Mouse (Mus musculus): ENCODE results near the gene Car9. TPM values are rescaled to one million over a fixed set of nuclear protein-coding genes. Genes with fewer than 3 reads are reported as not detected.

The Car9 gene
- total RNA-seq, 2 experiments from 2014 or later, result 0.17 to 0.35 TPM

DNA sequence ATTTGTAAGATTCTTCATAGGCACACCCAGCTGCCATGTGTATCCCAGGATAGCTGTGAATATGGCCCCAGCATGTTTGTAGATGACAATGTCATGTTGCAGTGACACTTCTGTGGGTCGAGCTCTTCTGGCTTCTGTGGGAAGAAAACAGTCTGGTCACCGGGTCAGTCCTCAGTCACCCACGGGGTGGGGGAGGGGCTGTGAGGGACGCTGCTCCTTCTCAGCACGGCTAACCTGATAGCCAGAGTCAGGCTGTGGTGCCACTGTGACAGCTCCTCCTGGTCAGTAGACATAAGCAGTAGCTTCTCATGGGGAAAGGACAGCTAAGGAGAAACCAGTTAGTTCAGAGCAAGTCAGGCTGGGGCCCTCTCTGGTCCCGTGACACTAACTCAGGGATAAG, 10.2 kb upstream of the Car9 start:
- no peak for DNase-seq

DNA sequence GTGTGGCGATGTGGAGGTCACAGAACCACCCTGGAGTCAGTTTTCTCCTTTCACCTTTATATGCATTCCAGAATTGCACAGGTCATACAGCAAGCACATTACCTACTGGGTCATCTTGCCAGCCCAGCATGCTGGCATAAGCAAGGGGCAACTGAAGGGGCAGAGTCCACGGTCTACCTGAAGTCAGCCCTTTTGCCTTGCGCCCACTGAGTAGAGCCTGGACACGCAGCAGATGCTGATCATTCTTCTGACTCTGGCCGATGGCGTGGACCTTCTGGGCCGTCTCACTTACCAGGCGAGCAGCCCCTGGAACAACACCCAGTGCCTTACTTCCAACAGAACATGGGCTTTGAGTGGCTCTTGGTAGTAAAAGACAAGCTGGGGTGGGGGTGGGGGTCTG, 9.4 kb upstream of the Car9 start:
- DNase-seq, result no peak

GRCm38 (mm10) chr4:43497946-43498345, 8.8 kb upstream of the Car9 start:
- DNase-seq, result no peak

GRCm38 (mm10) chr4:43498983-43499382, 7.8 kb upstream of the Car9 start:
- DNase-seq, result no peak

DNA sequence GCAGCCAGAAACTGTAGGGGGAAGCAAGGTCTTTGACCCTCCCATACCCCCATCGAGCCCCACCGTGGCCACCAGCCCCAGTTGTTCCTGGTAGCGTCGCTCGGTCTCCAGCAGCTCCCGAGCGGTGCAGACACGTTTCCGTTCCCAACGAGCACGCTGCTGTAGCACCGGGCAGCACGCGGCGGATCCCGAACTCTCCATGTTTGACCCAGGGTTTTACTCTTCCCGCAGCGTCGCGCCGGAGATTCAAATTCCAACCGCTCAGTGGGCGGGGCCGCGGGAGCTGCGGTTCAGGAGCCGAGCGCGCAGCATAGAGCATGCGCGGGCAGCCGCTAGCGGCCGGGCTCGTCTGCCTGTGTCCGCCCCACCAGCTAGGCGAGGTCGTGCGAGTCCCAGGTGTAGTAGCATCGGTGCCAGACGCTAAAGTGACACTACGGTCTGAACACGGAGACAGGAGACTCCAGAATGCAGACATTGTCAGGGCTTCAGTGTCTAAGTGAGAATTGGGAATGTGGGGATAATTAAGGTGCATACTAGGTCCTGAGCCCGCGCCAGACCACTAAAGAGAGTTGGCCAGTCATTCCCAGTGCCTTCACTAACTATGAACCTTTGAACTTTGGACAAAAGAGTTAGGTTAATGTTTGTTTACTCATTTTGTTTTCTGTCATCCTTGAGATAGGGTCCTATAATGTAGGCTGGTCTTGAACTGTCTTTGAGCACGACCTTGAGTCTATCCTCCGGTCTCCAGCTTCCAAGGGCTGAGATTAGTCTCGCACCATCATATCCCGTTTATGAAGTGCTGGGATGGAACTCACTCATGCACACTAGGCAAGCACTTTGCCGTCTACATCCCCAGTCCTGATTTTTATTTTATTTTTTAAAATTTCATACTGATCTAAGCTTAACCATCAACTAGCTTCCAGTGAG, 7.1 kb upstream of the Car9 start, which contains the start of gene Arhgef39:
Arhgef39 (minus strand) TSS at position 289 of the 927 bp plus-strand sequence.
- DNase-seq, result peak; percentile 66 to 68

GRCm38 (mm10) chr4:43503041-43503440, 3.7 kb upstream of the Car9 start:
- DNase-seq, result no peak

GRCm38 (mm10) chr4:43503506-43503905, 3.3 kb upstream of the Car9 start:
- DNase-seq, result no peak

DNA sequence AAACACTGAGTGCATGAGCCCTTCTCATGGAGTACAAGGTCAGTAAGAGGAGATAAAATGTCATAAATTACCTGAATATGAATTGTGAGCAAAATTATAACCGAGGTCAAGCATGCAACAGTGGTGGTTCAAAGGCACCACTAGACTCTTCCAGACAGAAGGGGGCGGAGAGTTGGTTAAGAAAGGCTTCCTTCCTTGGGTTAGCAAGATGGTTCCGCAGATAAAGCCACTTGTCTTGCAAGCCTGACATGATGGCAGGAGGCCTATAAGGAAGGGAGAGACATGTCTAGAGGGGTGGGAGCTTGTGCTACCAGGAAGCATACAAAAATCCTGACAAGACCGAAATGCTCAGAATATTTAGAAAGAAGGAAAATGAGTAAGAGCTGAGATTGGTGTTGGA, 2.5 kb upstream of the Car9 start:
- DNase-seq, result no peak

- no peak for DNase-seq
Measured at GRCm38 (mm10) chr4:43506074-43506473, 692 bp upstream of the Car9 start.

- no peak for DNase-seq
Measured at GRCm38 (mm10) chr4:43507938-43508665, 1.3 kb downstream of the Car9 start.

DNA sequence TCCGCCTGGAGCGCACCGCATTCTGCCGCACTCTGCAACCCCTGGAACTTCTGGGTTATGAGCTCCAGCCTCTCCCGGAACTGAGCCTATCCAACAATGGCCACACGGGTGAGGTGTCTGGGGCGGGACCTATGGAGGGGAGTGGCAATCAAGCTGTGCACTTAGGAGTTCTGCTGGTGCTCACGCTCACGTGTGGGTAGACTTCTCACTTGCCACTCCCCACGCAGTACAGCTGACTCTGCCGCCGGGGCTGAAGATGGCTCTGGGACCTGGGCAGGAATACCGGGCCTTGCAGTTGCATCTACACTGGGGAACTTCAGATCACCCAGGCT, 1.9 kb downstream of the Car9 start:
- DNase-seq, result no peak

DNA sequence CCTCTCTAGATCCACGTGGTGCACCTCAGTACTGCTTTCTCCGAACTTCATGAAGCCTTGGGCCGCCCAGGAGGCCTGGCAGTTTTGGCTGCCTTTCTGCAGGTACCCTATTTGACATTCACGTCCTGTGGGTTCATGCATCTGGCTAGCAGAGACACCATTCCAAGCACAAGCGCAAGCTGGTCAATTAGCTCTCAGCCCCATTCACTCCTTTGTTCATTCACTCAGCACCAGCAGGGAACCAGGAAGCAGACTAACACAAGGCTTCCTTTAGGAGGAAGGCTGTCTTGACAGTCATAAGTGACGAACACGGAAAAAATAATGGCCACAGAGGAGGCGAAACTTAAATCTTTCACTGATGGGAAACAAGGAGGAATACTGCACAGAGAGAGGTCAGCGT, 2.3 kb downstream of the Car9 start:
- DNase-seq, result no peak

DNA sequence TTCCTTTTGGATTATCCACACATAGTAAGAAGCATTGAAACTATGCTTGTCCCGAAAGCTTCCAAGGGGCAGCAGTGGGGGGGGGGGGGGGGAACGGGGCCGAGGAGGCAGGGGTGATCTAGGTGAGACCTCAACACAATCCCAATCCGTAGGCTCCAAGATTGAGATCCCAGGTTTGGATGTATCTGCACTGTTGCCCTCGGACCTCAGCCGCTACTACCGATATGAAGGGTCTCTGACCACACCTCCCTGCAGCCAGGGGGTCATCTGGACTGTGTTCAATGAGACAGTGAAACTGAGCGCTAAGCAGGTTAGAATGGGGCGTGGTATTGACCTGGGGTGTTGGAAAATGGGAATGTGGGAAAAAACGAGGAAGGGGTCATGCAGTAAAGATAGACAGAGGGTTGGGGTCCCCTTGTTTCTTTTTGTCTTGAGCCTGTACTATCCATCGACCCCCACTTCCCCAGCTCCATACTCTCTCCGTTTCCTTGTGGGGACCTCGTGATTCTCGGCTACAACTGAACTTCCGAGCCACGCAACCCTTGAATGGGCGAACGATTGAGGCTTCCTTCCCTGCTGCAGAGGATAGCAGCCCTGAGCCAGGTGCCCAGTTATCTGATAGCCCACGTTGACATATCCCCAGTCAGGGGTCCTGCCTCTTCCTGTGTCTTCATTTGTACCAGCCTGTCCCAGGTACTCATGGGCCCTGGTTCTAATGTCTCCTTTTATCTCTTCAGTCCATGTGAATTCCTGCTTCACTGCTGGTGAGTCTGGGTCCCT, 5.1 kb downstream of the Car9 start:
- DNase-seq, result no peak

DNA sequence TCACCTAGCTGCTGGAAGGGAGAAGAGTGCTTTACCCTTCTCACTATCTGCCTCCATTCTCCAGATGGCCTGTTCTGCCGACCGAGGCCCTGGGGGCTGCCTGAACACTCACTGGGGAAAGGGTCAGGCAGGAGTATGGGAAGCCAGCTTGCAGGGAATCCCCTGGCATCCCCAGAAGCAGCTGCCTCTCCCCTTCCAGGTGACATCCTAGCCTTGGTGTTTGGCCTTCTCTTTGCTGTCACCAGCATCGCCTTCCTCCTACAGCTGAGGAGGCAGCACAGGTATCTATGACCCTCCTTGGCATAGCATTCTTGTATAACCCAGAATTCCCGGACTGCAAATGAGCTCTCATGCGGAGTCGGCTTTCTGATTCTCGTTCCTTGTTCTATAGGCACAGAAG, 5.9 kb downstream of the Car9 start:
- no peak for DNase-seq

DNA sequence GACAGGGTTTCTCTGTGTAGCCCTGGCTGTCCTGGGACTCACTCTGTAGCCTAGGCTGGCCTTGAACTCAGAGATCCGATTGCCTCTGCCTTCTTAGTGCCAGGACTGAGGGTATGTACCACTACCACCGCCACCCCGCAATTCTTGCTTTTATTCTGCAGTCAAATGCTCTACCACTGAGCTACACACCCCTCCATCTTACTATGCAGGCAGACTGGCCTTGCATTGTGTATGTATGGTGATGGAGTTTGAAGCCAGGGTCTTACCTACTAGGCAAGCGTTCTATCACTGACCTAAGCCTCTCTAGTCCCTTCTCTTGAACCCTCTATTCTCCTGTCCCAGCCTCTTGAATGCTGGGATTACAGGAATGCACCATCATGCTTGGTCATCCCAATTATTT, 6.5 kb downstream of the Car9 start:
- DNase-seq, result no peak

- no peak for DNase-seq
Measured at GRCm38 (mm10) chr4:43513791-43514190, 7.0 kb downstream of the Car9 start.

DNA sequence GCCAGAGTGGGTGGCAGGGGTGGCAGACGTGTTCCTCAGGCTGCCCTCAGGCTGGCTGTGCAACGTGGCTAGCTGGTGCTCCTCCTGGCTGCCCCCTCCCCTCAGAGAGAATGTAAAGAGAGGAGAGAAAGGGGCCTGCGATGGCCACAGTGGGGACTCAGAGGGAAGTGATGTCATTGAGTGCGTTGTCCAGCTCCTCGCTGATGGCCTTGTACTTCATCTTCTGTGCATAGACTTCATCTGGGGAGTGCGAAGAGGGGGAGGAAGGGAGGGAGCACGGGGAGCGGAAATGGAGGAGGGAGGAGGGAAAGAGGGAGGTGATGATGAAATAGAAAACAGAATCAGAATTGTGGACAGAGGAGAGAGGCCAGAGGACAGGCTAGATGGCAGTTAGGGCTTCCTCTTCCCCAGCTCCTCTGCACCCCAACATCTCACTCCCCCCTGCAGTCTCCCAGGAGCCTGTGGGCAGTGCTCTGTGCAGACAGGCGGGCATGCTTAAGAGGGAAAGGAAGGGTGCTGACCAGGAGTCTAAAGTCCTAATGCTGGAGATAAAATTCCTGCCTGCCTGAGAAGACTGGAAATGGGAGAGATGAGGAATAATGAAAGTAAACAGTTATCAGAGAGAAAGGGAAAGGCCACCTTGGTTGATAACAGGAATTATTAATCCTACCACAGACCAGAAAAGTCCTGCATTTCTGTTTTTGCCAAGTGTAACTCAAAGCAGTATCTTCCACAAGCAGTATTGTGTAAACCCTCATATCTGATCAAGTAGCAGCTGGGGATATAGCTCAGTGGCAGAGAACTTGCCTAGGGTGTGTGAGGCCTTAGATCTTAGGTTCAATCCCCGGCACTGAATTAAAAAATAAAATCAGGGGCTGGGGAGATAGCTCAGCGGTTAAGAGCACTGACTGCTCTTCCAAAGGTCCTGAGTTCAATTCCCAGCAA, 9.3 kb downstream of the Car9 start:
- DNase-seq, result no peak

- DNase-seq, result no peak
Measured at GRCm38 (mm10) chr4:43519551-43519950, 12.8 kb downstream of the Car9 start.

DNA sequence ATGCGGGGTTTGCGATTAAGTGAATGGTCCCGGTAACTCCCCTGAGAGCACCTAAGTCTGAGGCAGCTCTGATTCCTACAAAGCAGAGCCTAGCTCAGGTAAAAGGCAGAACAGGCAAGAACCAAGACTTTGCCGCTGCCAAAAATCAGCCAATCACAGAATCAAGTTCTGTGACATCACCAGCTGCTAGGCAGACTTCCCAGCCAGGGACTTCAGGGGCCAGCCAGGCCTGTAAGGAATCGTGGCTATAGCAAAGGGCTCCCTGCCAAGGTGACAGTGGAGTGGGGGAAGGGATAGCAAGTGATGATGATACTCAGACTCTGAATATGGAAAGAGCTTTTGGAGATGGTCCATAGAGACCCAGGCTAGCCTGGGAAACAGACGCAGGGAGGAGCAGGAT, 13.2 kb downstream of the Car9 start:
- peak; percentile 83 to 86 for DNase-seq

DNA sequence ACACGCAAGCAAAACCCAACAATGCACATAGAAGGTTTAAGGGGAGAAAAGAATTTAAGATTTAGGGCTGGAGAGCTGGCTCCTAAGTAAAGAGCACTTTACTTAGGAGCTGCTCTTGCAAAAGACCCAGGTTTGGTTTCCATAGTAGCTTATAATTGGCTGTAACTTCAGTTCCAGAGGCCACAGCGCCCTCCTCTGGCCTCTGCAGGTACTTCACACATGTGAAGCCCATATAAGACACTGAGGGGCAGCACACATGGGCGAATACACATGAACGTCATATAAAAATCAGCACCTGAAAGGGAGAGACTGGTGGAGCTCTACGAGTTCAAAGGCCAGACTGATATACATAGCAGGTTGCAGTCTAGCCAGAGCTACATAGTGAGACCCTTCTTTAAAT, 21.1 kb downstream of the Car9 start:
- DNase-seq, result no peak

DNA sequence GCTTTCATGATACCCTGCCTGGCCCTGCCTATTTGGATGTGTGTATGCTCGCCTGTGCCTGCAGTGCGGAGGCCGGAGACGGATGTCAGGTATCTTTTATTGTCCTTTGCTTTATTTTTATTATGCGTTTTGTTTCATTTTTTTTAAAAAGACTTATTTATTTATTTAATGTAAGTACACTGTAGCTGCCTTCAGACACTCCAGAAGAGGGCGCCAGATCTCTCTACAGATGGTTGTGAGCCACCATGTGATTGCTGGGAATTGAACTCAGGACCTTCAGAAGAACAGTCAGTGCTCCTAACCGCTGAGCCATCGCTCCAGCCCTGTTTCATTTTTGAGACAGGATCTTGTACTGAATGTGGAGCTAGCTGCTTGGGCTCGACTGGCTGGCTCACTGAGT, 21.7 kb downstream of the Car9 start:
- no peak for DNase-seq

DNA sequence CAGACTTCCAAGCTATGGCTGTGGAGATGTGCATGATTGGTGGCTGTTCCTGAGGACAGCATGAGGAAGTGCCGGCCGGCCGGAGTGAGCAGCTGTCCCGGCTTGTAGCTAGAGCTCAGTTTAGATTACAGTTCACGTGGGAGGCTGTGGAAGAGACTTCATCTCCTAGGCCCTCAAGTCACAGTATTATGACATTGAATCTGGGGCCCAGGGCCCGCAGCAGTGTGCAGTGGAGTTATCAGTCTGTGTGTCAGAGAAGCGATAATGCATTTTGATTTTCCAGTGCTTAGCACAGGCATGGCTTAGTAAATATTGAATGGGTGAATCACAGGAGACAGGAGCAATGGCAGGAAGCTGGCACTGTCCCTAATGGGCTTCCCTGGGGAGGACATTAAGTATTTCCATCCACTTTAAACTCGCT, 23.3 kb downstream of the Car9 start:
- DNase-seq, result no peak
